Mouse (Mus musculus): ENCODE results near the gene Lpin2. TPM values are rescaled to one million over a fixed set of nuclear protein-coding genes. Genes with fewer than 3 reads are reported as not detected.

Lpin2 gene
- polyA plus RNA-seq, 1 experiment from 2014 or later = 35.5 TPM

DNA sequence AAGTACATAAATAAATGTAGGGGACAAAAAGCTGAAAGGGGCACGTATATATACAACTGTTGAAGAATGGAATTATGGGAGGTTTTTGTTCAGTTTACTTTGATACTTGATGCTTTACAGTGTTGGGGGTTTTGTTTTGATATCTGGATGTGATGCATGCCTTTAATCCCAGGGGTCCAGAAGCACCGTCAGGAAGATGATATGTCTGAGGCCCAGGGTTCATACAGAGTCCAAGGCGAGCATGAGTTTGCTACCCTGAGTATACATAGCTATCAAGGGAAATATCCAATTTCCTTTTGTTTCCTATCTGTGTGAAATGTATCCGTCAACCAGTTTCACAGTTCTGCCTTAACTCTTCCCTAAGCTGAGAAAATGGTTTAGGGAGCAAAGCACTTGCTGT lies 29.0 kb upstream of the Lpin2 start:
- H3K4me1 ChIP-seq (replicated peaks) = peaks cover 6% of the 10 kb centered on the region
- no peaks in the 10 kb centered on the region for H3K9me3 ChIP-seq
- no peak overlapping the region for H3K27ac ChIP-seq
- WGBS = 80% methylated on average over 4 of the region's 4 CpGs
- ATAC-seq = no peak
- no peak overlapping the region for H3K4me2 ChIP-seq (replicated peaks)
- no peak overlapping the region for H3K4me3 ChIP-seq (replicated peaks)
- H3K9ac ChIP-seq (replicated peaks) = no peak overlapping the region
- H3K27me3 ChIP-seq = no peaks in the 10 kb centered on the region
- H3K36me3 ChIP-seq = no peaks in the 10 kb centered on the region

DNA sequence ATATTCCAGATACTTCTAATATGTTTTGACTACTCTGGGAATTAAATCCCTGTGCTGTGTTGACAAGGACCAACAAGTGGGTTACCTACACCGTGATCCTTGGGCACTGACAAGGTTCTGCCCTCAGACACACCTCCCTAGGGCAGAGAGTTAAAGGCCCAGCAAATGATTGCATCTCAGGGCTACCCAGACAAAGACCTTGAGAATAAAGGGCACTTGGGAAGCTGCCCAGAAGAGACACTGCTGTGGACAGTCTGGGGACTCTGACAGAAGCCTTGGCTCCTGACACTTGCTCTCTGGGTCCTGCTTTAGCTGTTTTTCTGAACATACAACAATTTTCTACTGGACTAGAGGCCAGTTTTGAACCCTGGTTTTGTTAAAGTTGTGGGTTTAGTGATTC lies 27.1 kb upstream of the Lpin2 start:
- H3K27me3 ChIP-seq = no peaks in the 10 kb centered on the region
- peaks cover 18% of the 10 kb centered on the region for H3K4me1 ChIP-seq (replicated peaks)
- H3K4me2 ChIP-seq (replicated peaks) = no peak overlapping the region
- no peaks in the 10 kb centered on the region for H3K9me3 ChIP-seq
- WGBS = 50% methylated on average over 1 of the region's 1 CpGs
- H3K27ac ChIP-seq = no peak overlapping the region
- ATAC-seq = no peak
- no peak overlapping the region for H3K9ac ChIP-seq (replicated peaks)
- no peaks in the 10 kb centered on the region for H3K36me3 ChIP-seq
- H3K4me3 ChIP-seq (replicated peaks) = no peak overlapping the region

DNA sequence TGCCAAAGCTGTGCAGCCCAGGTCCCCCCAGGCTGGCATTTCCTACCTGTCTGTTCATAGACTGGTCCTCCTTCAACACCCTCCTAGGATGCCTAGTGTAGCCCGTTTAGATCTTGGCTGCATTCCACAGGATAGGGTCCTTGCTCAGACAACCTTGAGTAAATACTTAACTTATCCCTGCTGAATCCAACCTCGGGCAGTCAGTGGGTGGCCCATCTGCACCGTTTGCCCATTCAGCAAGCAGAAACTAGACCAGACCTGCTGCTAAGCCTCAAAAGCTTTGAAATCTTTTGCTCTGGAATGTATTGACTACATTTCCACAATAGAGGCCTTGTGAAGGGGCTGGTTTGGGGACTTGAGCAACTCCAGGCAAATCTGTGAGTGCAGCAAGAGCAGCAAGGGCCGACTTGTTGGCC lies 23.2 kb upstream of the Lpin2 start:
- 18% methylated on average over 4 of the region's 4 CpGs for WGBS
- H3K4me2 ChIP-seq (replicated peaks) = no peak overlapping the region
- H3K4me1 ChIP-seq (replicated peaks) = peaks cover 18% of the 10 kb centered on the region
- no peaks in the 10 kb centered on the region for H3K27me3 ChIP-seq
- ATAC-seq = no peak
- no peak overlapping the region for H3K4me3 ChIP-seq (replicated peaks)
- no peaks in the 10 kb centered on the region for H3K36me3 ChIP-seq
- no peaks in the 10 kb centered on the region for H3K9me3 ChIP-seq
- no peak overlapping the region for H3K27ac ChIP-seq
- H3K9ac ChIP-seq (replicated peaks) = no peak overlapping the region

DNA sequence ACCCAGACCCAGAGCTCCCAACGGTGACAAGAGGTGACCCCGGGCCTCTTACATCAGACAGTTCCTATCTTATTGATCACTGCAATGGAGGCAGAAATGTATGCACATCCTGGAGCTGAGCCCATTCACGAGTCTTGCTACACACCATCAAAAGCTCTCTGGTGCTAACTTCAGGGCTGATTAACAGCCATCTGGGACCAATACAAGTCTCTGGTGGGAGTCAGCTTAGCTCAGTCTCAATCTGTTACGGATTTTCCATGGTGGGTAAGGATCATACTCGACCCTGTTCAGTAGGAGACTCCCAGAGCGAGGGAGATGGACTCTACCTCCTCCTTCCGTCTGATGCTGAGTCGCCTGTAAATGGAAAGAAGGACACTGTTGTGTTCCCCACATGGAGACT lies 22.6 kb upstream of the Lpin2 start:
- 64% methylated on average over 8 of the region's 8 CpGs for WGBS
- Histone ChIP-seq H3K27me3 (no peaks in the 10 kb centered on the region), H3K4me3 (replicated peaks) (no peak overlapping the region), H3K36me3 (no peaks in the 10 kb centered on the region), H3K4me1 (replicated peaks) (peaks cover 18% of the 10 kb centered on the region), H3K9ac (replicated peaks) (no peak overlapping the region), H3K9me3 (no peaks in the 10 kb centered on the region), H3K4me2 (replicated peaks) (no peak overlapping the region), H3K27ac (no peak overlapping the region)
- ATAC-seq = no peak

DNA sequence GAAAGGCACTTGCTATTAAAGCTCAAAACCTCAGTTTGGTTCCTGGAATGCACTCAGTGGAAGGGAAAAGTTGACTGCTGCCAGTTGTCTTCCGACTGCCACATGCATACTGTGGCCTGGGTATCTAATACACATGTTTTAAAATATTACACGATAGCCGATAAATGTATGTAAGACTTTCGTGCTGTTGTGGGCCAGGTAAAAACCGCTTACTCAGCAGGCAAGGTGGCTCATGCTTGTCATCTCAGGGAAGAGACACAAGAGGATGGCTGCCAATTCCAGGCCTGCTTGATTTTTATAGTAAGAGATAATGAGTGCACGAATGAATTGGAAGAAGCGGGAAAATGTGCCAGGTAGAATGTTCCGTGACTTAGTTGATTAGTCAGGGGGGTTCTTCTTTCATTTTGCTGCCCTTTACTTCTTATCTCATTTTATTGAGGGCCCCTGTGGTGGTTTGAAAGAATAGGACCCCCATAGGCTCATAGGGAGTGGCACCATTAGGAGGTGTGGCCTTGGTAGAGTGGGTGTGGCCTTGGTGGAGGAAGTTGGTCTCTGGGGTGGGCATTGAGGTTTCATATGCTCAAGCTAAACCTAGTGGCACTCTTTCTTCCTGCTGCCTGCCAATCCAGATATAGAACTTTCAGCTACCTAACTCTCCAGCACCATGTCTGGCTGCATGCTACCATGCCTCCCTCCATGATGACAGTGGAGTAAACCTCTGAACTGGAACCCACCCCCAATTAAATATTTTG lies 21.9 kb upstream of the Lpin2 start:
- no peak overlapping the region for H3K9ac ChIP-seq (replicated peaks)
- no peak for ATAC-seq
- no peak overlapping the region for H3K4me2 ChIP-seq (replicated peaks)
- H3K27me3 ChIP-seq = no peaks in the 10 kb centered on the region
- WGBS = 92% methylated on average over 8 of the region's 8 CpGs
- H3K27ac ChIP-seq = no peak overlapping the region
- H3K4me1 ChIP-seq (replicated peaks) = peaks cover 12% of the 10 kb centered on the region
- H3K4me3 ChIP-seq (replicated peaks) = no peak overlapping the region
- no peaks in the 10 kb centered on the region for H3K9me3 ChIP-seq
- H3K36me3 ChIP-seq = no peaks in the 10 kb centered on the region

DNA sequence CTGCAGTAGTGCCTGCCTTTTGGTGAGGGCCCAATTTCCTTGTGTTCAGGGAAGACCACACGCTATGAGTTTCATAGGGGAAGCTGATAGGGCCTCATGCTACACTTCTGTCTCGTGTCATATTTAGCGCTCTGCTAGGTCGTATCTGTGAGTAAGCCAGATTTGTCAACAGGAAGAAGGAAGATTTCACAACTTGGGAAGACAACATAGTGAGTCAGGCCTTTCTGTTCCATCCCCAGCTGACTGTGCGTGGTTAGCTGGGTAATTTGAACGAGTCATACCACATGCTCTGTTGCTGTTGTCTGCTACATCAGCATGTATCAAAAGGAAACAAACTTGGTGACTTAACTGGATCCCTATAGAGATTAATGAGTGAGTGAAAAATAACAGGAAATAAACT lies 17.4 kb upstream of the Lpin2 start:
- Histone ChIP-seq H3K4me2 (replicated peaks) (no peak overlapping the region), H3K9me3 (no peaks in the 10 kb centered on the region), H3K36me3 (no peaks in the 10 kb centered on the region), H3K4me1 (replicated peaks) (peaks cover under 1% of the 10 kb centered on the region; the same call in 1 of the 2 replicates), H3K4me3 (replicated peaks) (no peak overlapping the region), H3K27ac (no peak overlapping the region), H3K27me3 (no peaks in the 10 kb centered on the region), H3K9ac (replicated peaks) (no peak overlapping the region)
- 83% methylated on average over 6 of the region's 6 CpGs for WGBS
- ATAC-seq = no peak

DNA sequence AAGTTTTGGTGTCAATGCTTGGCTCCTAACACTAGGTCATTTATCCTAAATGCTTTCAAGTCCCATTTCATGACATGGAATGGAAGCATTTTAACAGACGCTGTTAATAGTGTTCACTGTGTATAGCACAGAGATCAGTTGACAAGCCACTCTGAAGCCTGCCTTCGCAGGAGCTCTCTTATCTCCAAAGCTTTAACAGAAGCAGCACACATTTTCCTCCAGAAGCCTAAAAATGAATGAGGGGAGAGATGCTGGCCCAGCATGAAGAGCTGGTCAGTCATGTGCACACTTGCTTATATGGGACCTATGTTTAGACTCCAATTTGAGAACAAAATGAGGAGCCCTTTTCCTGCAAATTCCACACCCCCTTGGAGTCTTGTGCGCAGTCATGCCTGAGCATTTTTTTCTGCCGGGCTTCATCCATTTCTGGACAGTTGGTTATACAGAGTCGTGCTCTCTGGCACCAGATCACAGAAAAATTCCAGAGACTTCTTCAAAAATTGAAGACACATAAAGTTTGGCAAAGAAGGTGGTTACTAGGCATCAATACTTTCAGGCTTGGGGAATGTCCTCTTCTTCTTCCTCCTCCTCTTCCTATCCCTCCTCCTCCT lies 14.1 kb upstream of the Lpin2 start:
- no peak for ATAC-seq
- 88% methylated on average over 5 of the region's 5 CpGs for WGBS
- Histone ChIP-seq H3K27me3 (no peaks in the 10 kb centered on the region), H3K27ac (no peak overlapping the region), H3K36me3 (no peaks in the 10 kb centered on the region), H3K4me1 (replicated peaks) (no peaks in the 10 kb centered on the region), H3K4me3 (replicated peaks) (no peak overlapping the region), H3K4me2 (replicated peaks) (no peak overlapping the region), H3K9me3 (no peaks in the 10 kb centered on the region), H3K9ac (replicated peaks) (no peak overlapping the region)

DNA sequence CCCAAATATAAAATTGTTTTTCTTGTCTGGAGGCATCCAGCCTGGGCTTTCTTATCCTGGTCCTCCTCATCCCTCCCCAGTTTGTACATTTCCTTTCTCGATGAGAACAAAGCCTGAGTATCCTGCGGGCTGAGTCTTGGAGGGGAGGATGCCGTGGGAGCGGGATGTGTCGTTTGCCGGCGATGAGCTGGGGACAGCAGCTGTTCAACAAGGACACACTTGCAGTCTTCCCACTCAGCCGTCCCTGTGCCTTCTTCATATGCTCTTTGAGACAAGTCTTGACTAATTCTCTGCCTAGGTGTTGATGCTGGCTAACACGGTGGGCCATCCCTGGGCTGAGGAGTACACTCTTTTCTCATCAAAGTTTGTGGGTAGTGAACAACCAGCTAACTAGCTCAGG lies 13.5 kb upstream of the Lpin2 start:
- Histone ChIP-seq H3K27me3 (no peaks in the 10 kb centered on the region), H3K4me1 (replicated peaks) (no peaks in the 10 kb centered on the region), H3K9me3 (no peaks in the 10 kb centered on the region), H3K4me2 (replicated peaks) (no peak overlapping the region), H3K4me3 (replicated peaks) (no peak overlapping the region), H3K36me3 (no peaks in the 10 kb centered on the region), H3K27ac (no peak overlapping the region), H3K9ac (replicated peaks) (no peak overlapping the region)
- 68% methylated on average over 9 of the region's 9 CpGs for WGBS
- no peak for ATAC-seq

DNA sequence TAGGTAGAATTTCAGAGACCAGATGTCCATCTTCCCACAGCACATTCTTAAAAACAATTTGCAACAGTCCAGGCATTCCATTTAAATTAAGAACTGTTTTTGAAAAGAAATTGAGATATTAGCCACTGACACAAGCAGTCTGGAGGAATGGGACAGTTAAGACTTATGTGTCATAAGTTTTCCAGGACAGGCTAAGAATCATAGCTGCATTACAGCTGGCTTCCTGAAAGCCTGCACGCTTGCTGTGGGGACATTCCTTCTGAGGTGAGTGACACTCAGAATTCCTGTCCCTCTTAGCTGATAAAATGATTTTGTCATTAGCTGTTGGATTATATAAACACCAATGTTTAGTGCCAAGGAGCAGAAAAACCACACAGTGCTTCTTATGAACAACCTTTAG lies 12.7 kb upstream of the Lpin2 start:
- Histone ChIP-seq H3K4me3 (replicated peaks) (no peak overlapping the region), H3K27me3 (no peaks in the 10 kb centered on the region), H3K9me3 (no peaks in the 10 kb centered on the region), H3K4me2 (replicated peaks) (no peak overlapping the region), H3K9ac (replicated peaks) (no peak overlapping the region), H3K36me3 (no peaks in the 10 kb centered on the region), H3K27ac (no peak overlapping the region), H3K4me1 (replicated peaks) (no peaks in the 10 kb centered on the region)
- whole genome bisulfite sequencing = 83% methylated on average over 1 of the region's 1 CpGs
- no peak for ATAC-seq

DNA sequence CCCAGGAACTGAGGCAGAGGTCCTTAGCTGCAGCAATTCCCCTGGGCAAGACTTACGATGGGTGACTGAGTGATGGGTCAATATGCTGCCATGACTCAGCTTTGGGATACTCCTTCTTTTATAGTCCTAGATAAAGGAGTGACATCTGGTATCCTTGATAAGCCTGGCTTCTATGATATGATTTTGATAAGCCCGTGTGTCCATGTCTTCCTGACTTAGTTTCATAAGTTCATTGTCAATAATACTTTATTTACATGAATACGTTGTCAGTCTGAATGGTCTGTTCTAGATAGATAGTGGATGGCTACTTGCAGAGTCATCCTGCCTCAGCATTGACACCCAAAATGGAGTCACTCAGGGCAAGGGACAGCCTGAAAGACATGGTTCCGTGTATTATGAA lies 11.2 kb upstream of the Lpin2 start:
- Histone ChIP-seq H3K9me3 (no peaks in the 10 kb centered on the region), H3K4me2 (replicated peaks) (no peak overlapping the region), H3K4me3 (replicated peaks) (no peak overlapping the region), H3K27ac (no peak overlapping the region), H3K36me3 (no peaks in the 10 kb centered on the region), H3K4me1 (replicated peaks) (no peaks in the 10 kb centered on the region), H3K27me3 (no peaks in the 10 kb centered on the region), H3K9ac (replicated peaks) (no peak overlapping the region)
- WGBS = 86% methylated on average over 4 of the region's 4 CpGs
- no peak for ATAC-seq

DNA sequence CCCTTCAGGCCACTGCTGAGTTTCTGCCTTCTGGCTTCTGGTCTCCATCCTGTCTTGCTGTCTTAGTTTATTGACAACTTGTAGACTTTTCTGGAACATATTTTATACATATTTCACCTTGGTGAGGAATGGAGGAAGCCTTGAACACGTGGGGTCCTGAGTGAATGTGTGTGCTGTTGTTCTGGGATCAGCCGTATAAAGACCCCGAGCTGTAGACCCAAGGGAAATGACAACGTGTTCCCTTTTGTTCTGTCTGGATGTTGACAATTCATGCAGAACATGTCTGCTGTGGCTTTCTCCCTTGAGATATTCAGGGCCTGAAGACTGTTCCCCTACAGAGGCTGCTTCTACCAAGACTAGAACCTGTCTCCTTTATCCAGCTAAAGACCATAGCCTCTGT lies 5.0 kb upstream of the Lpin2 start:
- H3K4me3 ChIP-seq (replicated peaks) = no peak overlapping the region
- no peaks in the 10 kb centered on the region for H3K36me3 ChIP-seq
- 52% methylated on average over 4 of the region's 4 CpGs for WGBS
- ATAC-seq = no peak
- peaks cover 3% of the 10 kb centered on the region for H3K4me1 ChIP-seq (replicated peaks)
- H3K9me3 ChIP-seq = no peaks in the 10 kb centered on the region
- H3K9ac ChIP-seq (replicated peaks) = no peak overlapping the region
- no peak overlapping the region for H3K4me2 ChIP-seq (replicated peaks)
- H3K27me3 ChIP-seq = peaks cover 7% of the 10 kb centered on the region; the same call in 1 of the 2 replicates
- H3K27ac ChIP-seq = no peak overlapping the region

DNA sequence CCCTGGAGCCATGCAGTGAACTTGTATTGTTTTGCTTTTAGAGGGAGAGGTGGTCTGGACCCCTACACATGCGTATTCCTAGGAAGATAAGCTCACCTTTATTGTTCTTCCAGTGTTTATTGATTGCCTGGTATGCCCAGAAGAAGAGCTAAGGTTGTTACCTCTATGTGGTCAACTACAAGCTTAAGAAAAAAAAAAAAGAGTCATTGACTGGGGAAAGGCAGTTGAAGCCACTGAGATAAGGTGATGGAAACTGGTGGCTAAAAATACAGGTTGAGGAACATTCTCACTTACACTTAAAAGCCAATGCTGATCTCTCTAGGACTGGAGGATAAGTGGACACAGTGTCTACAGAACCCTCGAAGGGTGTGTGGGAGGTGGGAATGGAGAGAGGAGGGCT lies 4.4 kb upstream of the Lpin2 start:
- Histone ChIP-seq H3K27me3 (peaks cover 7% of the 10 kb centered on the region; the same call in 1 of the 2 replicates), H3K36me3 (no peaks in the 10 kb centered on the region), H3K4me3 (replicated peaks) (no peak overlapping the region), H3K9ac (replicated peaks) (no peak overlapping the region), H3K9me3 (no peaks in the 10 kb centered on the region), H3K4me2 (replicated peaks) (no peak overlapping the region), H3K27ac (no peak overlapping the region), H3K4me1 (replicated peaks) (peaks cover 9% of the 10 kb centered on the region)
- ATAC-seq = no peak
- 87% methylated on average over 2 of the region's 2 CpGs for WGBS
